Mouse (Mus musculus) spleen, adult 2 months (tissue): ENCODE results near the gene Pdia3. TPM values are rescaled to one million over a fixed set of nuclear protein-coding genes. Genes with fewer than 3 reads are reported as not detected.

Experiments
- DNase-seq, 2 experiments: peaks; one replicate each; pipeline versions ENCODE4 v3.0.0 to v3.0.0-alpha.2; 2012 to 2021; ENCODE audit warnings: low spot score in 2 of 2, low read depth in 1 of 2
- H3K27ac ChIP-seq: fragments of 200-500 bp; 2 replicates; pipeline ENCODE4 v1.5.1; 2012; ENCODE audit warnings: low read length, inconsistent platforms; ENCODE audit not compliant: insufficient read depth
- H3K27me3 ChIP-seq: fragments of 200-500 bp; 2 replicates; pipeline ENCODE4 v1.6.1; 2012; ENCODE audit warnings: mild to moderate bottlenecking, moderate library complexity, low read length, inconsistent platforms; ENCODE audit not compliant: control insufficient read depth, insufficient read depth
- H3K36me3 ChIP-seq: fragments of 200-500 bp; 2 replicates; pipeline ENCODE4 v1.6.1; 2012; ENCODE audit warnings: mild to moderate bottlenecking, low read length, inconsistent platforms; ENCODE audit not compliant: control insufficient read depth, insufficient read depth
- H3K4me1 ChIP-seq: fragments of 200-500 bp; 2 replicates; pipeline ENCODE4 v1.6.1; 2011; ENCODE audit warnings: inconsistent platforms; ENCODE audit not compliant: control insufficient read depth, insufficient read depth, insufficient read length
- H3K4me3 ChIP-seq: fragments of 200-500 bp; 2 replicates; pipeline ENCODE4 v1.5.1; 2011; ENCODE audit warnings: mild to moderate bottlenecking, inconsistent platforms; ENCODE audit not compliant: insufficient read depth, insufficient read length; ENCODE audit errors: extremely low read depth
- CTCF ChIP-seq: fragments of 200-500 bp; IDR thresholded peaks from 2 replicates; pipeline ENCODE4 v1.5.1; 2011; ENCODE audit warnings: mild to moderate bottlenecking, inconsistent platforms; ENCODE audit not compliant: insufficient read depth, insufficient read length, insufficient replicate concordance; ENCODE audit errors: extremely low read depth
- POLR2A ChIP-seq: fragments of 200-500 bp; IDR thresholded peaks from 2 replicates; pipeline ENCODE4 v1.6.1; 2011; ENCODE audit warnings: low read depth, low read length, inconsistent platforms
- WGBS: fragments of 180-500 bp; shearing (Covaris S2); methylation state at CpG from one replicate; pipeline ENCODE4 v1.1.7; 2018; 5-methylcytosine and 5-hydroxymethylcytosine counted together
- polyA plus RNA-seq: library from polyadenylated mRNA; depleted of rRNA; stranded (reverse); fragments of >200 nt; gene quantifications from 2 replicates; pipeline ENCODE4 v1.2.3, GENCODE M21; 2012

Pdia3 gene
- polyA plus RNA-seq, 1 experiment, result 214 TPM

GRCm38 (mm10) chr2:121448739-121449535 lies 35.4 kb downstream of the Pdia3 start, which contains the start of gene Serf2:
Serf2 (plus strand) TSS chr2:121449195.
- WGBS, result under 1% methylated on average over 70 of the region's 74 CpGs
- Histone ChIP-seq H3K4me1 (peaks cover 6% of the 10 kb centered on the region), H3K27me3 (no peaks in the 10 kb centered on the region), H3K36me3 (peaks cover 10% of the 10 kb centered on the region), H3K27ac (peak within 1 kb of the TSS; percentile 95), H3K4me3 (peak within 1 kb of the TSS; percentile 96)
- TF ChIP-seq POLR2A (peak; percentile 92), CTCF (no peak)
- DNase-seq, result peak; percentile 98 to 100

GRCm38 (mm10) chr2:121449545-121450011 lies 36.0 kb downstream of the Pdia3 start:
- peak overlapping the region; percentile 95 for H3K27ac ChIP-seq
- H3K36me3 ChIP-seq, result peaks cover 10% of the 10 kb centered on the region
- DNase-seq, result no peak
- whole genome bisulfite sequencing, result under 1% methylated on average over 54 of the region's 54 CpGs
- no peak for TF ChIP-seq POLR2A
- no peak for TF ChIP-seq CTCF
- H3K4me1 ChIP-seq, result peaks cover 6% of the 10 kb centered on the region
- H3K27me3 ChIP-seq, result no peaks in the 10 kb centered on the region
- H3K4me3 ChIP-seq, result peak overlapping the region; percentile 96

- Histone ChIP-seq H3K4me1 (peaks cover 6% of the 10 kb centered on the region), H3K27ac (peak overlapping the region; percentile 95), H3K4me3 (peak overlapping the region; percentile 96), H3K36me3 (peaks cover 10% of the 10 kb centered on the region), H3K27me3 (no peaks in the 10 kb centered on the region)
- WGBS, result under 1% methylated on average over 7 of the region's 7 CpGs
- DNase-seq, result peak in 1 of 2 experiments; percentile 18
- TF ChIP-seq POLR2A, result no peak
- TF ChIP-seq CTCF, result no peak
Measured at GRCm38 (mm10) chr2:121450093-121450492, 36.5 kb downstream of the Pdia3 start.

- DNase-seq, result no peak
- peaks cover 11% of the 10 kb centered on the region for H3K4me1 ChIP-seq
- no peak overlapping the region for H3K4me3 ChIP-seq
- H3K27ac ChIP-seq, result no peak overlapping the region
- H3K36me3 ChIP-seq, result peaks cover 10% of the 10 kb centered on the region
- no peaks in the 10 kb centered on the region for H3K27me3 ChIP-seq
- 86% methylated on average over 4 of the region's 4 CpGs for WGBS
- TF ChIP-seq POLR2A (no peak), CTCF (no peak)
Measured at GRCm38 (mm10) chr2:121452361-121452760, 38.8 kb downstream of the Pdia3 start.

- peaks cover 15% of the 10 kb centered on the region for H3K4me1 ChIP-seq
Measured at GRCm38 (mm10) chr2:121452990-121453389, 39.4 kb downstream of the Pdia3 start, which contains the start of gene Hypk. Hypk (plus strand) TSS chr2:121453290.

GRCm38 (mm10) chr2:121453917-121454316 lies 40.3 kb downstream of the Pdia3 start:
- Histone ChIP-seq H3K27ac (no peak overlapping the region), H3K36me3 (peaks cover 12% of the 10 kb centered on the region), H3K4me3 (no peak overlapping the region), H3K4me1 (peaks cover 15% of the 10 kb centered on the region), H3K27me3 (no peaks in the 10 kb centered on the region)
- no peak for TF ChIP-seq CTCF
- no peak for TF ChIP-seq POLR2A
- WGBS, result 93% methylated on average over 6 of the region's 6 CpGs
- DNase-seq, result no peak

More at GRCm38 (mm10) chr2:121452990-121453389, 39.4 kb downstream of the Pdia3 start, which contains the start of gene Hypk:
- H3K27me3 ChIP-seq, result no peaks in the 10 kb centered on the region
- H3K27ac ChIP-seq, result no peak within 1 kb of the TSS
- H3K4me3 ChIP-seq, result no peak within 1 kb of the TSS
- DNase-seq, result no peak
- TF ChIP-seq POLR2A (no peak), CTCF (no peak)
- WGBS, result 72% methylated on average over 4 of the region's 4 CpGs
- H3K36me3 ChIP-seq, result peaks cover 10% of the 10 kb centered on the region
